Mouse (Mus musculus): ENCODE results near the gene Dirc2. TPM values are rescaled to one million over a fixed set of nuclear protein-coding genes. Genes with fewer than 3 reads are reported as not detected.
A peak's percentile ranks its signal among the peaks of the same experiment; 100 is the strongest.

Dirc2 gene
- polyA plus RNA-seq, 2 experiments: 4.9 to 5.9 TPM

- peaks cover 4% of the 10 kb centered on the region; the same call in 1 of the 2 replicates for H3K36me3 ChIP-seq (replicated peaks; ENCODE audit: control insufficient read depth, insufficient read depth, low read depth)
- no peaks in the 10 kb centered on the region for H3K9me3 ChIP-seq (ENCODE audit: control insufficient read depth, low read length)
- no peak overlapping the region for H3K4me2 ChIP-seq (ENCODE audit: low read depth)
- peak; percentile 38 to 47 (median 47) for DNase-seq (ENCODE audit: low read depth in 3 of 3, low spot score in 3 of 3)
- 12% methylated on average over 6 of the region's 6 CpGs for WGBS (ENCODE audit: insufficient replicate concordance)
- peak; percentile 98 for TF ChIP-seq CTCF (IDR thresholded peaks at IDR 0.05; ENCODE audit: low read depth)
- no peak for TF ChIP-seq EP300 (IDR thresholded peaks at IDR 0.05; ENCODE audit: low read depth)
- no peak overlapping the region for H3K4me3 ChIP-seq (ENCODE audit: insufficient read depth in 1 of 2, low read depth in 2 of 2, low read length in 2 of 2)
- peak; percentile 68; the same call in 1 of the 2 replicates for ATAC-seq (ENCODE audit: insufficient read depth)
- no peak overlapping the region for H3K9ac ChIP-seq (replicated peaks)
- no peak overlapping the region for H3K27ac ChIP-seq
- no peaks in the 10 kb centered on the region for H3K27me3 ChIP-seq (ENCODE audit: control insufficient read depth, insufficient read depth, low read length)
- H3K4me1 ChIP-seq (replicated peaks; ENCODE audit: control insufficient read depth in 2 of 2, insufficient read depth in 2 of 2, low read length in 1 of 2): no peaks in the 10 kb centered on the region
Measured at GRCm38 (mm10) chr16:35734038-35734437, 35.1 kb downstream of the Dirc2 start.

- Histone ChIP-seq H3K27ac (no peak overlapping the region), H3K4me2 (ENCODE audit: low read depth) (no peak overlapping the region), H3K9ac (replicated peaks) (no peak overlapping the region), H3K4me1 (replicated peaks; ENCODE audit: control insufficient read depth in 2 of 2, insufficient read depth in 2 of 2, low read length in 1 of 2) (no peaks in the 10 kb centered on the region), H3K27me3 (ENCODE audit: control insufficient read depth, insufficient read depth, low read length) (no peaks in the 10 kb centered on the region), H3K36me3 (replicated peaks; ENCODE audit: control insufficient read depth, insufficient read depth, low read depth) (peaks cover 4% of the 10 kb centered on the region; the same call in 1 of the 2 replicates), H3K9me3 (ENCODE audit: control insufficient read depth, low read length) (no peaks in the 10 kb centered on the region), H3K4me3 (ENCODE audit: insufficient read depth in 1 of 2, low read depth in 2 of 2, low read length in 2 of 2) (no peak overlapping the region)
- WGBS (ENCODE audit: insufficient replicate concordance): 88% methylated on average over 7 of the region's 7 CpGs
- ATAC-seq (ENCODE audit: insufficient read depth): no peak
- TF ChIP-seq EP300 (IDR thresholded peaks at IDR 0.05; ENCODE audit: low read depth): no peak
- no peak for TF ChIP-seq CTCF (IDR thresholded peaks at IDR 0.05; ENCODE audit: low read depth)
- DNase-seq (ENCODE audit: low read depth in 3 of 3, low spot score in 3 of 3): no peak
Measured at GRCm38 (mm10) chr16:35732096-35732495, 37.1 kb downstream of the Dirc2 start.

- no peak for ATAC-seq (ENCODE audit: insufficient read depth)
- Histone ChIP-seq H3K36me3 (replicated peaks; ENCODE audit: control insufficient read depth, insufficient read depth, low read depth) (no peaks in the 10 kb centered on the region), H3K4me1 (replicated peaks; ENCODE audit: control insufficient read depth in 2 of 2, insufficient read depth in 2 of 2, low read length in 1 of 2) (no peaks in the 10 kb centered on the region), H3K4me2 (ENCODE audit: low read depth) (no peak overlapping the region), H3K9ac (replicated peaks) (no peak overlapping the region), H3K4me3 (ENCODE audit: insufficient read depth in 1 of 2, low read depth in 2 of 2, low read length in 2 of 2) (no peak overlapping the region), H3K27me3 (ENCODE audit: control insufficient read depth, insufficient read depth, low read length) (no peaks in the 10 kb centered on the region), H3K9me3 (ENCODE audit: control insufficient read depth, low read length) (no peaks in the 10 kb centered on the region), H3K27ac (no peak overlapping the region)
- TF ChIP-seq CTCF (IDR thresholded peaks at IDR 0.05; ENCODE audit: low read depth): no peak
- no peak for TF ChIP-seq EP300 (IDR thresholded peaks at IDR 0.05; ENCODE audit: low read depth)
- DNase-seq (ENCODE audit: low read depth in 3 of 3, low spot score in 3 of 3): no peak
- 69% methylated on average over 8 of the region's 8 CpGs for WGBS (ENCODE audit: insufficient replicate concordance)
Measured at GRCm38 (mm10) chr16:35729151-35729738, 39.9 kb downstream of the Dirc2 start.

GRCm38 (mm10) chr16:35726601-35727000 is 42.6 kb downstream of the Dirc2 start:
- H3K9ac ChIP-seq (replicated peaks): no peak overlapping the region
- no peak overlapping the region for H3K4me2 ChIP-seq (ENCODE audit: low read depth)
- TF ChIP-seq CTCF (IDR thresholded peaks at IDR 0.05; ENCODE audit: low read depth): no peak
- no peak for TF ChIP-seq EP300 (IDR thresholded peaks at IDR 0.05; ENCODE audit: low read depth)
- 67% methylated on average over 2 of the region's 2 CpGs for WGBS (ENCODE audit: insufficient replicate concordance)
- no peaks in the 10 kb centered on the region for H3K9me3 ChIP-seq (ENCODE audit: control insufficient read depth, low read length)
- H3K36me3 ChIP-seq (replicated peaks; ENCODE audit: control insufficient read depth, insufficient read depth, low read depth): no peaks in the 10 kb centered on the region
- ATAC-seq (ENCODE audit: insufficient read depth): no peak
- no peak overlapping the region for H3K4me3 ChIP-seq (ENCODE audit: insufficient read depth in 1 of 2, low read depth in 2 of 2, low read length in 2 of 2)
- DNase-seq (ENCODE audit: low read depth in 3 of 3, low spot score in 3 of 3): no peak
- no peak overlapping the region for H3K27ac ChIP-seq
- H3K4me1 ChIP-seq (replicated peaks; ENCODE audit: control insufficient read depth in 2 of 2, insufficient read depth in 2 of 2, low read length in 1 of 2): no peaks in the 10 kb centered on the region
- no peaks in the 10 kb centered on the region for H3K27me3 ChIP-seq (ENCODE audit: control insufficient read depth, insufficient read depth, low read length)

- Histone ChIP-seq H3K4me2 (ENCODE audit: low read depth) (no peak overlapping the region), H3K4me3 (ENCODE audit: insufficient read depth in 1 of 2, low read depth in 2 of 2, low read length in 2 of 2) (no peak overlapping the region), H3K9ac (replicated peaks) (no peak overlapping the region), H3K4me1 (replicated peaks; ENCODE audit: control insufficient read depth in 2 of 2, insufficient read depth in 2 of 2, low read length in 1 of 2) (no peaks in the 10 kb centered on the region), H3K9me3 (ENCODE audit: control insufficient read depth, low read length) (no peaks in the 10 kb centered on the region), H3K27ac (no peak overlapping the region), H3K36me3 (replicated peaks; ENCODE audit: control insufficient read depth, insufficient read depth, low read depth) (no peaks in the 10 kb centered on the region), H3K27me3 (ENCODE audit: control insufficient read depth, insufficient read depth, low read length) (no peaks in the 10 kb centered on the region)
- DNase-seq (ENCODE audit: low read depth in 3 of 3, low spot score in 3 of 3): no peak
- ATAC-seq (ENCODE audit: insufficient read depth): no peak
- TF ChIP-seq EP300 (IDR thresholded peaks at IDR 0.05; ENCODE audit: low read depth) (no peak), CTCF (IDR thresholded peaks at IDR 0.05; ENCODE audit: low read depth) (no peak)
- WGBS (ENCODE audit: insufficient replicate concordance): 86% methylated on average over 6 of the region's 6 CpGs
Measured at GRCm38 (mm10) chr16:35724561-35724960, 44.6 kb downstream of the Dirc2 start.
